Mouse (Mus musculus): ENCODE results near the gene Cntn1. TPM values are rescaled to one million over a fixed set of nuclear protein-coding genes. Genes with fewer than 3 reads are reported as not detected.

The Cntn1 gene
- polyA plus RNA-seq, 1 experiment from 2014 or later: 0.05 TPM

GRCm38 (mm10) chr15:92141972-92142371 is 91.0 kb downstream of the Cntn1 start:
- H3K36me3 ChIP-seq: no peaks in the 10 kb centered on the region
- no peaks in the 10 kb centered on the region for H3K4me1 ChIP-seq (replicated peaks)
- H3K9me3 ChIP-seq (replicated peaks): no peaks in the 10 kb centered on the region
- H3K27me3 ChIP-seq: no peaks in the 10 kb centered on the region
- no peak overlapping the region for H3K4me2 ChIP-seq
- 53% methylated on average over 4 of the region's 4 CpGs for WGBS (ENCODE audit: insufficient replicate concordance)
- no peak overlapping the region for H3K27ac ChIP-seq
- H3K9ac ChIP-seq: no peak overlapping the region
- no peak overlapping the region for H3K4me3 ChIP-seq (replicated peaks)
- ATAC-seq (ENCODE audit: low read depth): no peak
- no peak for DNase-seq

- Histone ChIP-seq H3K27ac (no peak overlapping the region), H3K4me1 (replicated peaks) (no peaks in the 10 kb centered on the region), H3K4me2 (no peak overlapping the region), H3K9ac (no peak overlapping the region), H3K9me3 (replicated peaks) (no peaks in the 10 kb centered on the region), H3K4me3 (replicated peaks) (no peak overlapping the region), H3K27me3 (no peaks in the 10 kb centered on the region), H3K36me3 (no peaks in the 10 kb centered on the region)
- DNase-seq: no peak
- ATAC-seq (ENCODE audit: low read depth): no peak
- WGBS (ENCODE audit: insufficient replicate concordance): 91% methylated on average over 2 of the region's 2 CpGs
Observed at GRCm38 (mm10) chr15:92154921-92155320, 104.0 kb downstream of the Cntn1 start.

GRCm38 (mm10) chr15:92160855-92161162 is 109.8 kb downstream of the Cntn1 start:
- H3K9me3 ChIP-seq (replicated peaks): no peaks in the 10 kb centered on the region
- no peak for DNase-seq
- H3K36me3 ChIP-seq: no peaks in the 10 kb centered on the region
- no peak overlapping the region for H3K27ac ChIP-seq
- H3K4me3 ChIP-seq (replicated peaks): no peak overlapping the region
- no peak overlapping the region for H3K4me2 ChIP-seq
- H3K9ac ChIP-seq: no peak overlapping the region
- H3K27me3 ChIP-seq: no peaks in the 10 kb centered on the region
- ATAC-seq (ENCODE audit: low read depth): no peak
- WGBS (ENCODE audit: insufficient replicate concordance): 57% methylated on average over 10 of the region's 10 CpGs
- no peaks in the 10 kb centered on the region for H3K4me1 ChIP-seq (replicated peaks)

GRCm38 (mm10) chr15:92161163-92162025 is 110.4 kb downstream of the Cntn1 start:
- WGBS (ENCODE audit: insufficient replicate concordance): 42% methylated on average over 20 of the region's 20 CpGs
- DNase-seq (no peak), ATAC-seq (ENCODE audit: low read depth) (no peak)
- Histone ChIP-seq H3K4me3 (replicated peaks) (no peak overlapping the region), H3K36me3 (no peaks in the 10 kb centered on the region), H3K27ac (no peak overlapping the region), H3K9ac (no peak overlapping the region), H3K9me3 (replicated peaks) (no peaks in the 10 kb centered on the region), H3K4me1 (replicated peaks) (no peaks in the 10 kb centered on the region), H3K4me2 (no peak overlapping the region), H3K27me3 (no peaks in the 10 kb centered on the region)

- no peak for DNase-seq
- Histone ChIP-seq H3K4me1 (replicated peaks) (no peaks in the 10 kb centered on the region), H3K9ac (no peak overlapping the region), H3K36me3 (no peaks in the 10 kb centered on the region), H3K9me3 (replicated peaks) (no peaks in the 10 kb centered on the region), H3K4me3 (replicated peaks) (no peak overlapping the region), H3K27me3 (no peaks in the 10 kb centered on the region), H3K27ac (no peak overlapping the region), H3K4me2 (no peak overlapping the region)
- WGBS (ENCODE audit: insufficient replicate concordance): 51% methylated on average over 4 of the region's 4 CpGs
- ATAC-seq (ENCODE audit: low read depth): no peak
Observed at GRCm38 (mm10) chr15:92162835-92163234, 111.9 kb downstream of the Cntn1 start.

- no peak overlapping the region for H3K4me2 ChIP-seq
- H3K9me3 ChIP-seq (replicated peaks): no peaks in the 10 kb centered on the region
- no peak overlapping the region for H3K9ac ChIP-seq
- H3K4me1 ChIP-seq (replicated peaks): no peaks in the 10 kb centered on the region
- no peak for DNase-seq
- H3K4me3 ChIP-seq (replicated peaks): no peak overlapping the region
- H3K27ac ChIP-seq: no peak overlapping the region
- H3K36me3 ChIP-seq: no peaks in the 10 kb centered on the region
- no peak for ATAC-seq (ENCODE audit: low read depth)
- 55% methylated on average over 3 of the region's 3 CpGs for WGBS (ENCODE audit: insufficient replicate concordance)
- H3K27me3 ChIP-seq: no peaks in the 10 kb centered on the region
Observed at GRCm38 (mm10) chr15:92164127-92164526, 113.2 kb downstream of the Cntn1 start.

GRCm38 (mm10) chr15:92166266-92166665 is 115.3 kb downstream of the Cntn1 start:
- no peak for ATAC-seq (ENCODE audit: low read depth)
- WGBS (ENCODE audit: insufficient replicate concordance): 71% methylated on average over 5 of the region's 5 CpGs
- no peak overlapping the region for H3K4me2 ChIP-seq
- H3K36me3 ChIP-seq: no peaks in the 10 kb centered on the region
- DNase-seq: no peak
- H3K4me1 ChIP-seq (replicated peaks): no peaks in the 10 kb centered on the region
- no peaks in the 10 kb centered on the region for H3K9me3 ChIP-seq (replicated peaks)
- H3K9ac ChIP-seq: no peak overlapping the region
- H3K27me3 ChIP-seq: no peaks in the 10 kb centered on the region
- no peak overlapping the region for H3K4me3 ChIP-seq (replicated peaks)
- H3K27ac ChIP-seq: no peak overlapping the region

GRCm38 (mm10) chr15:92175739-92176138 is 124.8 kb downstream of the Cntn1 start:
- ATAC-seq (ENCODE audit: low read depth): no peak
- Histone ChIP-seq H3K4me3 (replicated peaks) (no peak overlapping the region), H3K36me3 (no peaks in the 10 kb centered on the region), H3K27ac (no peak overlapping the region), H3K9me3 (replicated peaks) (no peaks in the 10 kb centered on the region), H3K9ac (no peak overlapping the region), H3K4me1 (replicated peaks) (no peaks in the 10 kb centered on the region), H3K27me3 (no peaks in the 10 kb centered on the region), H3K4me2 (no peak overlapping the region)
- 46% methylated on average over 2 of the region's 2 CpGs for WGBS (ENCODE audit: insufficient replicate concordance)
- no peak for DNase-seq

DNA sequence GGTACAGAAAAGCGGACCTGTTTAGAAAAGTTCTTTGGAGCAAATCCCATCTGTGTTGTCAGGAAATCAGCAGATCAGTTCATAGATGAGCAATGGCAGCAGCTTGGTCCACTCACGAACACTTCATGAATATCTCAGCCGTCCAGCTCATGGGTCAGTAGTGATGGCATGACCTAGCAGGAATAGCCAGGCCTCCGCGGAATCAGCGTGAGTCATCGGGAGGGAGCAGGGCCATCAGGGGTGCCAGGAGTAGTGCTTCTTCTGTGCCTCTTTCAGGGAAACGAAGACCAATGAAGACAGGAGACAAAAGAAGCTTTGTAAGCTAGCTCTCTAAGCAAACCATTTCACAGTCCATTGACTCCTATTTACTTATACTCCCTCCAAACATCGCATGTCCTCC is 126.4 kb downstream of the Cntn1 start:
- Histone ChIP-seq H3K9ac (no peak overlapping the region), H3K4me3 (replicated peaks) (no peak overlapping the region), H3K4me2 (no peak overlapping the region), H3K27me3 (no peaks in the 10 kb centered on the region), H3K4me1 (replicated peaks) (no peaks in the 10 kb centered on the region), H3K36me3 (no peaks in the 10 kb centered on the region), H3K27ac (no peak overlapping the region), H3K9me3 (replicated peaks) (no peaks in the 10 kb centered on the region)
- no peak for ATAC-seq (ENCODE audit: low read depth)
- WGBS (ENCODE audit: insufficient replicate concordance): 70% methylated on average over 9 of the region's 9 CpGs
- DNase-seq: no peak

GRCm38 (mm10) chr15:92185484-92185883 is 134.5 kb downstream of the Cntn1 start:
- Histone ChIP-seq H3K4me3 (replicated peaks) (no peak overlapping the region), H3K27me3 (no peaks in the 10 kb centered on the region), H3K36me3 (no peaks in the 10 kb centered on the region), H3K9me3 (replicated peaks) (no peaks in the 10 kb centered on the region), H3K27ac (no peak overlapping the region), H3K4me2 (no peak overlapping the region), H3K4me1 (replicated peaks) (no peaks in the 10 kb centered on the region), H3K9ac (no peak overlapping the region)
- DNase-seq: no peak
- ATAC-seq (ENCODE audit: low read depth): no peak
- WGBS (ENCODE audit: insufficient replicate concordance): 80% methylated on average over 2 of the region's 2 CpGs

DNA sequence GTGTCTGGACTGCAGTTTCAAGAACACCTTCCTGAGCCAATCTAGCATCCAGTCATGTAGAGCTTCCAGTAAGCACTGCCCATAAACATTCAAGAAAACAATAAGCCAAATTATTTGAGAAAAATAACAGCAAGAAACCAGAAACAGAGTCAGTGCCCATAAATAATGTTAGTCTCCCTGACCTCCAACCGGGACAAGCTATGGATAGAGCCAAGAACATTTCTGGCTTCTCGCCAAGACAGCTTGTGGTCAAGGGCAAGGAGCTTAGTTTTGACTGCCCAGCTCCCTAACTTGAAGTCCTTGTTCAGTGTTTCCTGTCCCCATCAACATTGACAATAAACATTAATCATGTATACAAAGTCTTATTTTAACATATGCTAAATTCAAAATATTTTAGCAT is 139.0 kb downstream of the Cntn1 start:
- 42% methylated on average over 2 of the region's 2 CpGs for WGBS (ENCODE audit: insufficient replicate concordance)
- no peak overlapping the region for H3K27ac ChIP-seq
- H3K9ac ChIP-seq: no peak overlapping the region
- no peak overlapping the region for H3K4me2 ChIP-seq
- DNase-seq (no peak), ATAC-seq (ENCODE audit: low read depth) (no peak)
- H3K27me3 ChIP-seq: no peaks in the 10 kb centered on the region
- H3K4me1 ChIP-seq (replicated peaks): no peaks in the 10 kb centered on the region
- no peak overlapping the region for H3K4me3 ChIP-seq (replicated peaks)
- H3K9me3 ChIP-seq (replicated peaks): no peaks in the 10 kb centered on the region
- H3K36me3 ChIP-seq: no peaks in the 10 kb centered on the region

DNA sequence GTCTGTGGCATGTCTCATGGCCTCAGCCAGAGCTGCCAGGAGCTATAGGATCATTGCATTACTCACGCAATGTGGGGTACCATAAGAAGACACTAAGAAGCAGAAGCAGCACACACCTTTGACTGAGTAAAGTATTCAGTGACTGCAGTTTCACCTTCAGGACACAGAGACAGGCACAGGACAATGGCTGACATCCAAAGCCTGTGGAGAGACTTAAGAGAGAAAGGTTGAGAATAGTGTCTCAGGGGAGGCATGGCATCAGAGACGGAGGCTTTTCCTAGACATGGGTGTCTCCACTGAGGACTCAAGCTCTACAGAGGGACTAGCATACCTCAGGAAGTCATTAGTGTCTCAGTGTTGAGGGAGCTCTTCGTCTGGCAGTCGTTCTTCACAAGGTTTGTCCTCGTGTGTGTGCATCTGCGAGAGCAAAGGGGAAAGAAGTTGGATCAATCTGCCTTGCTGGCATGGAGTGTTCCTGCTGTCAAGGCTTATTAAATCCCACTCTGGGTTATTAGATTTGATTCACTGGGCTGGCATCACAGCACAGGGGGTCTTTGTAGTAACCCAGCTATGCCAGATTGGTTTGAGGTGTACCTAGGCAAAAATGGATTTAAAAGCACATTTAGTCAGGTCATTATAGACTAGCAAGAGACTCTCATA is 149.5 kb downstream of the Cntn1 start:
- ATAC-seq (ENCODE audit: low read depth) (no peak), DNase-seq (no peak)
- 69% methylated on average over 6 of the region's 6 CpGs for WGBS (ENCODE audit: insufficient replicate concordance)
- H3K9me3 ChIP-seq (replicated peaks): no peaks in the 10 kb centered on the region
- no peaks in the 10 kb centered on the region for H3K36me3 ChIP-seq
- no peaks in the 10 kb centered on the region for H3K4me1 ChIP-seq (replicated peaks)
- no peak overlapping the region for H3K9ac ChIP-seq
- H3K4me2 ChIP-seq: no peak overlapping the region
- no peak overlapping the region for H3K4me3 ChIP-seq (replicated peaks)
- H3K27me3 ChIP-seq: no peaks in the 10 kb centered on the region
- H3K27ac ChIP-seq: no peak overlapping the region
